Mouse (Mus musculus): Measurements from ENCODE around the gene Tspan11. TPM values are rescaled to one million over a fixed set of nuclear protein-coding genes. Genes with fewer than 3 reads are reported as not detected.
A peak's percentile ranks its signal among the peaks of the same experiment; 100 is the strongest.

Tspan11 gene
- polyA plus RNA-seq, 1 experiment from 2014 or later = 14.9 TPM

DNA sequence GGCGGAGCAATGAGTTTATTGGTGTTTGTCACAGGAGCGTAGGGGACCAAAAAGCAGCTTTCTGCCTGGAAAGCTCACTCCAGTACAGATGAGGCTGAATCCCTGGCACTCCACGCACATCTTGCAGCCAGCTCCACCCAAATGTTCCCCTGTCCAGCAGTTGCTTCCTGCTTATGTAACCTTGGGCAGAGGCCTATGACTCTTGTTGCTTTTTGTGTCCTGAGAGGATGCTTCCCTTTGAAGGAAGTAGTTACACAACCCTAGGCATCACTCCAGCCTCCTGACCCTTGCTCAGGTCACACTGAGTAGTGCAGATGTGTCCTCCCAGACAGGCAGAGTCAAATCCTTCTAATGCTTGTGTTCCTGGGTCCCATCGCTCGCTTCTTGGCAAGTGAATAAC is 46.5 kb downstream of the Tspan11 start:
- H3K36me3 ChIP-seq = peaks cover 29% of the 10 kb centered on the region; the same call in 1 of the 2 replicates
- ATAC-seq (ENCODE audit: insufficient number of reproducible peaks, insufficient read depth, low FRiP score, low TSS enrichment, low read depth) = no peak

GRCm38 (mm10) chr6:127935105-127935504 is 47.7 kb downstream of the Tspan11 start:
- 74% methylated on average over 3 of the region's 3 CpGs for WGBS

More for the DNA sequence above, 46.5 kb downstream of the Tspan11 start:
- Histone ChIP-seq H3K4me3 (replicated peaks) (no peak overlapping the region), H3K4me2 (no peak overlapping the region), H3K9me3 (no peaks in the 10 kb centered on the region), H3K4me1 (replicated peaks) (peaks cover 23% of the 10 kb centered on the region), H3K27me3 (no peaks in the 10 kb centered on the region), H3K27ac (peak overlapping the region; percentile 20; the same call in 1 of the 2 replicates), H3K9ac (replicated peaks) (no peak overlapping the region)
- 90% methylated on average over 5 of the region's 5 CpGs for WGBS

DNA sequence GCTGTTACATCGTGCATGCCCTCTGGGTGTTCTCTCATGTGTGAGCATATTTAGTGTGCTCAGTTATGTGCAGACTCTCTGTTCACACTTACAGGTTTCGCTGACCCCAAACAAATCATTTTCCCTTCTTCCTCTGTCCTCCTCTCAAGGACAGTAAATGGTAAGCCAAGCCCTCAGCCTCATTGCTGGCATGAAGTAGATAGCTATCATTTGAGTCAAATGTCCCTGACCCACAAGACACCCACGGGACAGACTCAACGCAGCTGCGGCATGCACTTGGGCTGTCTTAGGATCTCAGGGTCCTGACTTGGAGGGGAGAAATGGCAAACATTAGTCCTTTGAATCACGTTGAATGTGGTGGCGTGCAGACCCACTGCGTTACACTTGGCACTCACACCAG is 55.0 kb downstream of the Tspan11 start:
- Histone ChIP-seq H3K4me1 (replicated peaks) (no peaks in the 10 kb centered on the region), H3K4me3 (replicated peaks) (no peak overlapping the region), H3K27me3 (no peaks in the 10 kb centered on the region), H3K9me3 (no peaks in the 10 kb centered on the region), H3K4me2 (no peak overlapping the region), H3K9ac (replicated peaks) (no peak overlapping the region), H3K27ac (no peak overlapping the region), H3K36me3 (peaks cover 40% of the 10 kb centered on the region)
- WGBS = 89% methylated on average over 8 of the region's 8 CpGs
- no peak for ATAC-seq (ENCODE audit: insufficient number of reproducible peaks, insufficient read depth, low FRiP score, low TSS enrichment, low read depth)

More at GRCm38 (mm10) chr6:127935105-127935504, 47.7 kb downstream of the Tspan11 start:
- Histone ChIP-seq H3K27me3 (no peaks in the 10 kb centered on the region), H3K4me3 (replicated peaks) (no peak overlapping the region), H3K4me2 (no peak overlapping the region), H3K9me3 (no peaks in the 10 kb centered on the region), H3K9ac (replicated peaks) (no peak overlapping the region), H3K27ac (no peak overlapping the region), H3K4me1 (replicated peaks) (peaks cover 23% of the 10 kb centered on the region), H3K36me3 (peaks cover 37% of the 10 kb centered on the region)
- ATAC-seq (ENCODE audit: insufficient number of reproducible peaks, insufficient read depth, low FRiP score, low TSS enrichment, low read depth) = no peak

- 57% methylated on average over 9 of the region's 9 CpGs for WGBS
- peaks cover 28% of the 10 kb centered on the region for H3K36me3 ChIP-seq
- H3K27ac ChIP-seq = no peak overlapping the region
- H3K4me2 ChIP-seq = no peak overlapping the region
- no peak overlapping the region for H3K4me3 ChIP-seq (replicated peaks)
- no peak for ATAC-seq (ENCODE audit: insufficient number of reproducible peaks, insufficient read depth, low FRiP score, low TSS enrichment, low read depth)
- H3K9me3 ChIP-seq = no peaks in the 10 kb centered on the region
- no peak overlapping the region for H3K9ac ChIP-seq (replicated peaks)
- H3K27me3 ChIP-seq = no peaks in the 10 kb centered on the region
- H3K4me1 ChIP-seq (replicated peaks) = no peaks in the 10 kb centered on the region
Measured at GRCm38 (mm10) chr6:127945725-127946124, 58.3 kb downstream of the Tspan11 start.

- no peaks in the 10 kb centered on the region for H3K4me1 ChIP-seq (replicated peaks)
- no peak for ATAC-seq (ENCODE audit: insufficient number of reproducible peaks, insufficient read depth, low FRiP score, low TSS enrichment, low read depth)
- 86% methylated on average over 9 of the region's 9 CpGs for WGBS
- H3K9me3 ChIP-seq = no peaks in the 10 kb centered on the region
- no peak overlapping the region for H3K9ac ChIP-seq (replicated peaks)
- no peak overlapping the region for H3K27ac ChIP-seq
- no peaks in the 10 kb centered on the region for H3K27me3 ChIP-seq
- H3K36me3 ChIP-seq = peaks cover 9% of the 10 kb centered on the region; the same call in 1 of the 2 replicates
- no peak overlapping the region for H3K4me3 ChIP-seq (replicated peaks)
- H3K4me2 ChIP-seq = no peak overlapping the region
Measured at GRCm38 (mm10) chr6:127948656-127949055, 61.3 kb downstream of the Tspan11 start.

DNA sequence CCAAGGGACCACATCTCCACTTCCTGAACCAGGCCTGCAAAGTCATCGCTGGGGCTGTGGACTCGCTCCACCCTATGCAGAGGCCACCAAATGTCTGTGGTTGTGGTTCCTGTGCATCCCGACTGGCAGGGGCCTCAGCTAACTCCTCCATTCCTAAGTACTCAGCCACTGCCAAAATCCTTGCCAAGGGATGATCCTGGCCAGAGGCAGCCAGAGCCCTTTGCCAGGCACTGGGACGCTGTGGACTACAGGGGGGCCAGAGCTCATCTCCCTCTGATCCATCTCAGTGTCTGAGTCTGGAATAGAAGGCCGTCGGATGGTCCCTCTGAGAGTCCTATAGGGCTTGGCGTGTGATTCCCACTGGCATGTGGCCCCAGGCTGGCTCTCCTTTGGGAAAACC is 62.5 kb downstream of the Tspan11 start:
- H3K4me3 ChIP-seq (replicated peaks) = no peak overlapping the region
- no peaks in the 10 kb centered on the region for H3K36me3 ChIP-seq
- no peaks in the 10 kb centered on the region for H3K4me1 ChIP-seq (replicated peaks)
- H3K27ac ChIP-seq = no peak overlapping the region
- 87% methylated on average over 7 of the region's 7 CpGs for WGBS
- H3K27me3 ChIP-seq = no peaks in the 10 kb centered on the region
- no peak for ATAC-seq (ENCODE audit: insufficient number of reproducible peaks, insufficient read depth, low FRiP score, low TSS enrichment, low read depth)
- H3K4me2 ChIP-seq = no peak overlapping the region
- no peaks in the 10 kb centered on the region for H3K9me3 ChIP-seq
- H3K9ac ChIP-seq (replicated peaks) = no peak overlapping the region

- Histone ChIP-seq H3K4me3 (replicated peaks) (no peak overlapping the region), H3K27ac (no peak overlapping the region), H3K4me1 (replicated peaks) (no peaks in the 10 kb centered on the region), H3K36me3 (no peaks in the 10 kb centered on the region), H3K9me3 (no peaks in the 10 kb centered on the region), H3K27me3 (no peaks in the 10 kb centered on the region), H3K9ac (replicated peaks) (no peak overlapping the region), H3K4me2 (no peak overlapping the region)
- no peak for ATAC-seq (ENCODE audit: insufficient number of reproducible peaks, insufficient read depth, low FRiP score, low TSS enrichment, low read depth)
- WGBS = 87% methylated on average over 4 of the region's 4 CpGs
Measured at GRCm38 (mm10) chr6:127953071-127953470, 65.7 kb downstream of the Tspan11 start.

- Histone ChIP-seq H3K9ac (replicated peaks) (no peak overlapping the region), H3K4me2 (no peak overlapping the region), H3K4me3 (replicated peaks) (no peak overlapping the region), H3K27ac (no peak overlapping the region), H3K9me3 (no peaks in the 10 kb centered on the region), H3K36me3 (no peaks in the 10 kb centered on the region), H3K4me1 (replicated peaks) (no peaks in the 10 kb centered on the region), H3K27me3 (no peaks in the 10 kb centered on the region)
- 78% methylated on average over 5 of the region's 5 CpGs for WGBS
- ATAC-seq (ENCODE audit: insufficient number of reproducible peaks, insufficient read depth, low FRiP score, low TSS enrichment, low read depth) = no peak
Measured at GRCm38 (mm10) chr6:127956172-127956571, 68.8 kb downstream of the Tspan11 start.

- no peak overlapping the region for H3K27ac ChIP-seq
- H3K4me1 ChIP-seq (replicated peaks) = no peaks in the 10 kb centered on the region
- peaks cover 38% of the 10 kb centered on the region for H3K36me3 ChIP-seq
- H3K9me3 ChIP-seq = no peaks in the 10 kb centered on the region
- ATAC-seq (ENCODE audit: insufficient number of reproducible peaks, insufficient read depth, low FRiP score, low TSS enrichment, low read depth) = no peak
- no peak overlapping the region for H3K4me2 ChIP-seq
- H3K9ac ChIP-seq (replicated peaks) = no peak overlapping the region
- H3K27me3 ChIP-seq = no peaks in the 10 kb centered on the region
- 95% methylated on average over 1 of the region's 1 CpGs for WGBS
- no peak overlapping the region for H3K4me3 ChIP-seq (replicated peaks)
Measured at GRCm38 (mm10) chr6:127960203-127960602, 72.8 kb downstream of the Tspan11 start.

- WGBS = 47% methylated on average over 8 of the region's 8 CpGs
- ATAC-seq (ENCODE audit: insufficient number of reproducible peaks, insufficient read depth, low FRiP score, low TSS enrichment, low read depth) = no peak
- no peak overlapping the region for H3K9ac ChIP-seq (replicated peaks)
Measured at GRCm38 (mm10) chr6:127965497-127965896, 78.1 kb downstream of the Tspan11 start.

GRCm38 (mm10) chr6:127969709-127970108 is 82.3 kb downstream of the Tspan11 start:
- H3K9me3 ChIP-seq = no peaks in the 10 kb centered on the region
- WGBS = 70% methylated on average over 7 of the region's 7 CpGs
- no peak overlapping the region for H3K27ac ChIP-seq
- H3K36me3 ChIP-seq = peaks cover 22% of the 10 kb centered on the region
- no peak overlapping the region for H3K4me3 ChIP-seq (replicated peaks)
- no peak for ATAC-seq (ENCODE audit: insufficient number of reproducible peaks, insufficient read depth, low FRiP score, low TSS enrichment, low read depth)
- H3K9ac ChIP-seq (replicated peaks) = no peak overlapping the region
- no peaks in the 10 kb centered on the region; the same call in 1 of the 2 replicates for H3K27me3 ChIP-seq
- peaks cover 21% of the 10 kb centered on the region for H3K4me1 ChIP-seq (replicated peaks)
- H3K4me2 ChIP-seq = no peak overlapping the region

More at GRCm38 (mm10) chr6:127965497-127965896, 78.1 kb downstream of the Tspan11 start:
- H3K36me3 ChIP-seq = peaks cover 55% of the 10 kb centered on the region
- H3K4me1 ChIP-seq (replicated peaks) = 0 out of 2 replicates have a peak, but pooled peaks cover 2% of the 10 kb centered on the region
- no peak overlapping the region for H3K4me2 ChIP-seq
- H3K27me3 ChIP-seq = no peaks in the 10 kb centered on the region
- H3K4me3 ChIP-seq (replicated peaks) = no peak overlapping the region
- no peak overlapping the region for H3K27ac ChIP-seq
- H3K9me3 ChIP-seq = no peaks in the 10 kb centered on the region

DNA sequence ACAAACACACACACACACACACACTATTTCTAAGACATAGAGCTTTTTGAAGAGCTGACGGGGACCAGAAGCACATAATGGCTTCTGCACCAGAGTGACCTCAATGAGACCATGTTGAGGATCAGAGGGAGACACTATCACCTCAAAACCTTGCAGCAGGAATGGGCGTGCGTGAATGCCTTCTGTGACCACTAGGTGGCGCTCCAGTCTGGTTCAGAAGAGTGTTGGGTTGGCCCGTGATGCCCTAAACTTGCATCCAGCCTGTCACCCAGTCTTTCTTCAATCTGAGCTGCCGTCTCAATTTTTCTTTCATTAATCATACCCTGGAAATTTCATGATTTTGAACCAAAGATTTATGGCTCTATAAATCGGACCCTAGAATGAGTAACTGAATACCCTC is 82.7 kb downstream of the Tspan11 start:
- Histone ChIP-seq H3K27ac (no peak overlapping the region), H3K36me3 (peaks cover 18% of the 10 kb centered on the region), H3K27me3 (no peaks in the 10 kb centered on the region; the same call in 1 of the 2 replicates), H3K9ac (replicated peaks) (no peak overlapping the region), H3K4me1 (replicated peaks) (peaks cover 23% of the 10 kb centered on the region), H3K9me3 (no peaks in the 10 kb centered on the region), H3K4me2 (no peak overlapping the region), H3K4me3 (replicated peaks) (no peak overlapping the region)
- no peak for ATAC-seq (ENCODE audit: insufficient number of reproducible peaks, insufficient read depth, low FRiP score, low TSS enrichment, low read depth)
- WGBS = 9% methylated on average over 7 of the region's 7 CpGs

All from limb, embryonic 12.5 days (tissue).